Mouse (Mus musculus) cerebellum, postnatal 25 days (tissue): Measurements from ENCODE around the gene Peak1.

ENCODE experiments used
- DNase-seq, 2 experiments: peaks; one replicate each; pipeline ENCODE4 v3.0.0; 2021; ENCODE audit warnings: mixed read lengths in 2 of 2

Gene Peak1

DNA sequence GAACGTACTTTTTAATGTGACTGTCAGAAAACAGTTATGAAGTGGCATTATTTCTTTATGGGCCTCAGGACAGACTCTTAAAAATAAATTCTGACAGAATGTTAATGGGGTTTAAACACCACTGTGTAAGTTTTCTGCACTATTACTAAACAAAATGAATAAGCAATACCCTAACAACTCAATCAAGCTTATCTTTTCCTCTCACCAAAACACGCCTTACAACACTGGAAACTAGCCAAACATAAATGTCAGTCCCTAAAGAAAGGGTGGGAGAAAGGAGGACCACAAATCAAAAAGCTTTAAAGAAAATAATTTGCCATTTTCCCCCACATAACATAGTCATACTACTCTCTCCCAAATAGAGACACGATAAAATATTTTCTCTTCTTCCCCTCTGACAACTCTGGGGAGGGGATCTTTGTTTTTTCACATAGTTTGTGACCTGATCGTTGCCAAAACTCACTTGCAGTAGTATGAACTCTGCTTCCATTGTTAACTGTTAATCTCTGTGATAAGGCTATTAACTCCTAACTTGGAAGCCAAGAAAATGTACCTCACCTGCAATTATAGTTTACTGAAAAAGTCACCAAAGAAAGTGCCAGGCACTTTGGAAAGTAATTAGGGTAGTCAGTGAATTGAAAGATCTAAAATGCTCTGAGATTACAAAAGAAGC lies 1.8 kb downstream of the Peak1 start:
- DNase-seq: no peak

DNA sequence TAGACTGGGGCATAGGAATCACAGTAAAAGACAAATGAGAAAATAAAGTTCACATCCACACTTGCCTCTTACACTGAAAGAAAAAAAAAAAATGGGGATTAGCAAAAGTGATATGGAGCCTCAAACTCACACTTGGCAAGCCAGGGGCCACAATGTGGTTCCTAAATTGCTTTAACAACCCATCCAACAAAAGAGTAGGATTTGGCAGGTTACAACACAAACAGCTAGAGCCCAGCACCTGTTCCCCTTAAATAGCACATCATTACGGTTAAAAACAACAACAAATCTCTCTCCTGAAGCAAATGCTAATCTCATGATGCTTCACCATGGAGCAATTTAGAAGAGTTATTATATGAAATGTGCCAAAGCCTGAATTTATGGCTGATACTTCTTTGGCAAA lies 2.5 kb downstream of the Peak1 start:
- DNase-seq: peak; percentile 50 to 66

DNA sequence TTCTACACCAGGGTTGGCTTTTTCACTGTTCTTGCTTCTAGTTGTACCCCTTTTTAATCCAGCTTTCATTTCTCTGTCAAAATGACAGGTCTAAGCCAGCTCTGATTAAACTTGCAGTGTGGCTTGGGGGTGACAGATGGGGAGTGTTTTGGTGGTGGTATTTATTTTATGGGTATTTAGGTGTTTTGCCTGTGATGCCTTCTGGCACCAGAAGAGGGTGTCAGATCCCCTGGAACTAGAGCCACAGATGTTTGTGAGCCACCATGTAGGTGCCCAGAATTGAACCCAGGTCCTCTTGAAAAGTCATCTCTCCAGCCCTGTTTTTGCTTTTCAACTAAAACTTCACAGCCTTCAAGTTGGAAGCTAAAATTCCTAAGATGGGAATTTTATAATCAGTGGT lies 3.5 kb downstream of the Peak1 start:
- no peak for DNase-seq

DNA sequence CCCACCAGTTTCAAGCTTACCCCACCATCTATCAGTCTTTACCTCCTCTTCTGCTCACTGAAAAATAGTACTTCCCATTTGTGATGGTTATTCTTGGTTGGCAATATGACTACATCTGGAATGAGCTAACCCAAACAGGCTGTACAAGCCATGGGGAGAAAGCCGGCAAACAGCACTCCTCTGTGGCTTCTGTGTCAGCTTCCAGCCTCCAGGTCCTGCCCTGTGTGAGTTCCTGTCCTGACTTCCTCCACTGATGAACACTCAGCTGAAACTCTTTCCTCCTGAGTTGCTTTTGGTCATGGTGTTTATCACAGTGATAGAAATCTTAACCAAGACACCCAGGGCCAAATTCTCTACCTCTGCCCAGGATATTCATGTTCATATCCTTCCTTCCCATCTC lies 5.2 kb downstream of the Peak1 start:
- DNase-seq: no peak

DNA sequence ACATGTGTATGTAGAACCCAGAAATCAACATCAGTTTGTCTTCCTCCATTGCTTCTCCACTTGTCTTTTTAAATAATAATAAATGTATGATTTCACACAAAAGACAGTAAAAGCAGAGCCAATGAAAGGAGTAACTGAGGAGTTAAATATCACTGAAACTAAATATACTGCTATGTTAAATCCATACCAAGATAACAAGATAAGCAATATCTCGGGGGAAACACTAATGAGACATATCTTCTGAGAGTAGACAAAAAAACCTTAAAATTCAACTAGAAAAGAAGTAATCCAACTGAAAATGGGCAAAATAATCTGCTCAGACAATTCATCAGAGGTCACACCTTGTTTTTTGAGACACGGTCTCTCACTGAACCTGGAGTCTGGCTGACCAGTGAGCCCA lies 7.9 kb downstream of the Peak1 start:
- DNase-seq: no peak

DNA sequence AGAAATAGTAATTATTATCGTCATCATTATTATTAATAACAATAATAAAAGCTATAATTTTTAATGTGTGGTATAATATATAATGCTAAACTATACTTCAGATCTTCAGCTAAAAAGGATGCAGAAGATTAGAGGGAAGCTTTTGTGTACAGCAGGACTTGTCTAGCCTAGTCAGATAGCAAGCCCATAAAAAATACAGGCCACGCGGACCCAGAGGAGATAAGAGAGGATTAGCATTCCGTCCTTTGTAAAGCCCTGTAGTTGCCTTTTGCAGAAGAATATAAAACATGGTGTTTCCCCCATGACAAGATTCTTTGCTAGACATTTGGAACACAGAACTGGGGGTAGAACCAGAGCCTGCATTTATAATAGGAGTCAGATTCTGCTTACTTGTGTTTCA lies 13.2 kb downstream of the Peak1 start:
- DNase-seq: no peak

DNA sequence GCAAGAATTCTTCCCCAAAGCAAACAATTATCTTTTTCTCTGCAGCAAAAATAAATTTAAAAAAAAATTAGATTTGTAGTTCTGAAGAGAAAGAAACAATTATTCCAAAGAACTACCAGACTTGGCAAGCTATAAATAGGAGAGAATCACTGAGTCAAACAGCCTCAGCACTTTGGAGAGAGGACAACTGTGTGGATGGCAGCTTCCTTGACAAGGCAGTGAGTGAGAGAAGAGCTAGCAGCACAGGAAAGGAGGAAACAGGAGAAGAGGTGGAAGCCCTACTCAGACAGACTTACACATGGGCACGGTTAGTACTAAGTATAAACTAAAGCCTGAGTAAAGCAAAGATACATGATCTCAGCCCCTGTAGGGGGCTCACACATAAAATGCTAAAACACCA lies 21.6 kb downstream of the Peak1 start:
- DNase-seq: no peak

DNA sequence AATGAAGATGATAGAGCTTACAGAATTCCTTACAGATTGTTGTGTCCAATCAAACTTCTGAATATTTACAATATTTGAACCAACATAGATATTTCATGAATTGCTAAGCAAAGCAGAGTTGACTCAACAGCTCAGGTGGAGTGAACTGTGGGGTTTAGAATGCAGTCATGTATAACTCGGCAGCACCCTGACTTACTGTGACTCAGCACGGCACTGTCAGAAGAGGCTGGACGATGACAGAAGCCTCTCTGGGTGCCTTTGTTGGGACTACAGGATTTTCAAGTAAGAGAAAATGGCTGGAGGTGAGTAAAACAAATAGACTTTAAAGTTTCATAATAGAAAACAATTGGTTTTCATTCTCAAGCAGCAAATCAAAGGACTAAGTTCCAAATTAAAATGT lies 25.0 kb downstream of the Peak1 start:
- DNase-seq: no peak

DNA sequence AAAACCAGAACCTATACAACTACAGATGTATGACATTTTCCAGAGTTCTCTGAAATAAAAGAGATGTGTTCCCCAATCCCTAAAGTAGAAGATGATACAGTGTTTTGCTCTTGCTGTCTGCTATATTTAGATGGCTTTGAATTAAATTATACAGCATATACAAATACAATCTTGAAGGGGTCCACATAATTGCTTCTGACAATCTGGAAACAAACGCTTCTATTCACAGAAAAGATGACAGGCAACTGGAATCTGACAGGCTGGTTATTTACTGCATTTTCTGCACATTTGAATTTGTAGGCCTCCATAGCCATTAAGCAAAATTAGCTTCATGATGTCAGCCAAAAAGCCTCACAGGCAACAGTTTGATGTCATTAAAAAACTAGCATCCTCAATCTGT lies 35.1 kb downstream of the Peak1 start:
- DNase-seq: no peak

DNA sequence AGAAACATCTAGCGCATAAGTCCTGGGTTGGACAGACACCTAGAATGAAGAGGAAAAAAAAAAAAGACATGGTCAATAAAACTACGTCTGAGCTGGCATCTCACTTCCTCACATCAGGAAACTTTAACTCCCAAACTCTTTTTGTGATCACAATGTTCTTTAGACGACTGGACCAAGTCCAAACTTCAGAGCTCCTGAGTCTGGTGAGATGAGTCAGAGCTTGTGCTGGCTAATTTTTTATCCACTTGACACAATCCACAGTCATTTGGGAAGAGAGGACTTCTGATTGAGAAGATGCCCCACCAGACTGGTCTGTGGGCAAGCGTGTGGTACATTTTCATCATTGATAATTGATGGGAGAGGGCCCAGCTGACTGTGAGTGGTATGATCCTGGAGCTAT lies 43.5 kb downstream of the Peak1 start:
- DNase-seq: peak in 1 of 2 experiments; percentile 26

DNA sequence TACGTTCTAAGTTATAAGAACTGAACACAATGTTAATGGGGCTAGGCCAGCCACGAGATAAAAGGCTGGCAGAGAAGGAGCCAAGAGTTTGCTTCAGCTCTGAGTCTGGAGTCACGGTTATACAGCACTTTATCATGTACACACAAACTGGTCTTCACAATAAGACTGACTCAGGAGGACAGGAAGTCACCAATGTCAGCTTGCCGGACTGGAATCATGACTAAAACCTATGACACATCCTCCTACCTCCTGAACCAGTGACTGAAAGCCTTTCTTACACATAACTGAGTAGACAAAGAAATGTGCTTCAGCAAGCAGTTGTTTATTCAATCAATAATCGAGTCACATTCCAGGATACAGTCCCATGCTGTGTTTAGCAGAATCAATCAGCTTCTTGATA lies 47.2 kb downstream of the Peak1 start:
- no peak for DNase-seq

DNA sequence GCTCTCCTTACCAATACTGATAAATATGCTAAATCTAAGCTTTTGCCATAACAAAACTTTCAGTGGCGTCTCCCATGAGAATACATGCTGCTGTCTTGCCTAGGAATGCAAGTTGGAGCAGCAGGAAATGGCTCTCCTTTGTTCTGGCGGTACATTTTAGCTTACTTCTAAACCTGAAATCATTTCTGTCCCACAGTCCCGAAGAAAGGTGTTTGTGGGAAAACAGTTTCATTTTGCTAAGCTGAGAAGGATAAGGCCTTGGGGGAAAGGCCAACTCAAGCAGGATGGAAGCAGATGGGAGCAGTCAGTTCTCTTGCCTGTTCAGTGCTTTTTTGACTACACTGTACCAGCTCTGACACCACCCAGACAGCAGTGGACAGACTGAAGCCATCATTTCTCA lies 49.1 kb downstream of the Peak1 start:
- DNase-seq: no peak

DNA sequence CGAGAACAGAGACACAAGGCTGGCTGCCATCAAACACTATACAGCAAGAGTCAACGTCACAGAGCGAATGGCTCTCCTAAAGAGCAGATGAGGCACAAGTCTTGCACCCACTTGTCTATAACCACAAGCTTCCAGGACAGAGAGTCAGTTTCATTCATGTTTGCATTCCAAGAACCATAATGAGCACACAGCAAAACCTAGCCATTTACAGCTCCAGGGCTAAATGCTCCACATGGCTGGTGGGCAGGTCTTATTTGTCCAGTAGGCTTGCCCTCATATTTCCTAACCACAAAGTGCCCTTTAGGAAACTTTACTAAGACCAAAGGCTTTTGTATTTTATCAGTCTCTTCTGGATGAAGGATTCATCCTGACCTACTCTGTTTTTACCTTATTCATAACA lies 54.6 kb downstream of the Peak1 start:
- no peak for DNase-seq

DNA sequence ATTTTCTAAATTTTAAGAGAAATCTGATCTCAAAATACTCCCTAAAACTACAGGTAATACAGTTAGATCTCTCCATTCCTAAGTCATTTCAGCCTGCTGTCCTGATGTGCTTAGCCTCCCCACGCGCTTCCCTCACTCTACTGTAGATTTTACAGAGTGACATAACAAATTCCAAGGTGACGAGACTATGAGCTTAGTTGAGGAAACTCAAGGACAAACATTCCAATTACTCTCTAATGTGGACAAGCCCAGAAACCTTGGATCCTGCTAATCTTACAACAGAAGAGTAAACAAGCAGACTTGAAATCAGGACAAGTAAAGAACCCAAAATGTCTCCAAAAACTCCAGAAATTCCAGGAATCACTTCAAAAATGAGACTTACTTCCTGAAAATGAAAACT lies 58.6 kb downstream of the Peak1 start:
- DNase-seq: no peak

DNA sequence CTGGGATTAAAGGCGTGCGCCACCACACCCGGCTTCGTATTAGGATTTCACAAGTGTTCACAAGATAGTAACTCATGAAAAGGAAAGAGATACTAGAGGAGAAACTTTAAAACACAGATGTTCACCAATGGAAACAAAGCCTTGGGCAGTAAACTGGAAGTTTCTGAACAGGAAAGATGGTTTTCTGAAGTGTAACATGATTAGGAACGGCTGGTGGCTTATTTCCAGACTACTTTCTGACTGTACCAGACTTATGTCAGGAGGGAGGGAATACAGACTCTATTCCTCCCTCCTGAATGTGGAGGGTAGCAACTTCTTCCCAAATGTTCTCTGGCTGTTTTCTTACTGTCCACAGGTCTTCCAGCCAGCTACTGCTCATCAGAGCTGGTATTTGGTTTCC lies 62.7 kb downstream of the Peak1 start:
- DNase-seq: no peak

DNA sequence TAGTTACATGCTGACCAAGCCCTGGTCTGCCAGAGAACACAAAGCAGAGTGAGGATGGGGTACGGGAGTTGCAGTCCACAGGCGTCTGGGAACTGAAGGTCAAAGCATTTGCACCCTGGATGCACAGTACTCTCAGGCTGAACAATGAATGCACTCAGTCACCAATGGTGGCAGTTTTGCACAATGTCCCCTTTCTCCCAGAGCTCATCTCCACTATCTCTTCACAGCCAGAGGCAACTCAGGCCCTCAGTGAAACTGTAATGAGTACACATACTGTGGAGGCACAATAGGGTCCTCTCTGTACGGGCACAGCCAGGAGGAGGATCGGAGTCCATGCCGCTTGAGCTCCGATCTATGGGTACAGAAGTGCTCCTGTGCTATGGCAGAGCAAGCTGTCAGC lies 71.5 kb downstream of the Peak1 start:
- no peak for DNase-seq

DNA sequence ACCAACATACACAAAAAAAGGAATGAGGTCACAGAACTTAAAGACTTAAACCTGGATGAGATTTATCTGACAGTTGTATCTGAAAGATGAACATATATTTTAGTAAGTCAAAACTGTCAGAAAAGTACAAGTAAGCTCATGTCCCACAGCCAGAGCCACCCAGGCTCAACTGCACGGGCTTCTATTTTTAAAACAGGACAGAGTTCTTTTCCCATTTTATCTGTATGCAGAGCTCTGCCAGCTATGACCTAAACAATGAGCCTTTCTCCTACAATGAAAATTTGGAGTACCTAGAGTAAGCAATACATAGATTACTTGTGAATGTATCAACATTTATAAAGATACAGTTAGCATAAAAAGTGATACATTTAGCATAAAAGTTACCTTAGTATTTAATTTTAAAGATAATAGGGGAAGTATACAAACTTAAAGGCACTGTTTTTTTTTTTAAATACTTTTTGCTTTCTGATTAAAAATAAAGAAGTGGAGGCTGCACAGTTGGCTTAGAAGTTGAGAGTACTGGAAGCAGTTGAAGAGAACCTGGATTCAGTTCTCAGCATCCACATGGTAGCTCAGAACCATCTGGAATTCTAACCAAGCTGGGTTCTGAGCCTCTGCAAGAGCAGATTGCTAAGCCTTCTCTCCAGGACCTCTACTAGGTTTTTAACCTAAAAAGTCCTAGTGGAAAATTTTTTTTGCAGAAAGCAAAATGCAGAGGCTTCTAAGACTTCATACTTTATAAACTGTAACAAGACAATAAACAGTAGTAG lies 78.3 kb downstream of the Peak1 start:
- peak in 1 of 2 experiments; percentile 14 for DNase-seq

DNA sequence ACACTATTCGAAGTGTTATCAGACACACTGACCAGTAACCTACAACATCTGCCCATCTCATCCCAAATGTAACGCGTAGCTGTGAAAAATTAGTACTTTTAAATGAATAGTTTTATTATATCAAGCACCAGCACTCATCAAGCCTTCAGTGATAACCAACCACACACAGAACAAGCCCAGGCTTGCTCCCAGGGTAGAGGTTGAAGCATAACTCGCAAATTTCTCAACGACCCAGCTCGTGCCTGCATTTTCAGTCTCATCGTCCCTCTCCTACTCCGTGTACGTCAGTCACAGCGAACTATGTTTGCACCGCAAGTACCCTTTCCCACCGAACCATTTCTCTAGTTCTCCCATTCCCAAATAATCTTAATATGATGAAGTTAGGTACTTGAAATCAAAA lies 83.5 kb downstream of the Peak1 start:
- DNase-seq: no peak

DNA sequence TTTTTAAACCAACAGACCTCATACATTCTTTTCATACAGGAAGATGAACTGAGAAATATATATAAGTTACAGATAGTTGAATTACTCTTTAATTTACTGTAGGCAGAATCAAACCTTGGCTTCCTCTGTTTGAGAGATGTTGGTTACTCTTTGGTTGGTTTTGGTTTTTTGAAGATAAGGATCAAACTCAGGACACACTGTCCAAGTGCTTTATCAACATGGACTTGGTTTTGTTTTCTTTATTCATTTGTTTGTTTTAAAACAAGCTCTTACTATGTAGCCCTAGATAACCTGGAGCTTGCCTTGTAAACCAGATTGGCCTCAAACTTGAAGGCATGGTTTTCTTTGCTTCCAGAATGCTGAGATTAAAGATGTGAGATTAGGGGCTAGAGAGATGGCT lies 85.1 kb downstream of the Peak1 start:
- DNase-seq: no peak

DNA sequence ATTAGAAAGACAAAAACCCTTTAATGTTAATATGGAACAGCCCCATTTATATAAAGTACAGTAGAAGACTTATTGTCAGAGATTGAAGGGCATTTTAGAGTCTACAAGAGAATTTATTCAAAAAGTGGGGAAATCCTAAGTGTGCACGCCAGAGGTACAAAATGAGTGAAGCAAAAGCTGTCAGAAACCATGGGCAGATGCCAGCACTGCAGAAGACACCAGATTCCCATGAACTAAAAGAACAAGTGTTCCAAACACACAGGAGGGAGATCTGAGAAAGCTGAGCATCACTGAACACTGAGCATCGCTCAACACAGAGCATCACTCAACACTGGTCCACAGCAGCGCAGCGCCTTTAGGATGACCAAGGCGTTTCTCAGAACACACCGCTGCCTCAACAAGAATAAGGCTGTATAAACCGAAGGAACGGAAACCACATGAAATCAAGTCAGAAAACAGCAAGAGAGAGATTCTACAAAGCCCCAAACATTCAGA lies 91.3 kb downstream of the Peak1 start:
- peak; percentile 11 to 27 for DNase-seq

DNA sequence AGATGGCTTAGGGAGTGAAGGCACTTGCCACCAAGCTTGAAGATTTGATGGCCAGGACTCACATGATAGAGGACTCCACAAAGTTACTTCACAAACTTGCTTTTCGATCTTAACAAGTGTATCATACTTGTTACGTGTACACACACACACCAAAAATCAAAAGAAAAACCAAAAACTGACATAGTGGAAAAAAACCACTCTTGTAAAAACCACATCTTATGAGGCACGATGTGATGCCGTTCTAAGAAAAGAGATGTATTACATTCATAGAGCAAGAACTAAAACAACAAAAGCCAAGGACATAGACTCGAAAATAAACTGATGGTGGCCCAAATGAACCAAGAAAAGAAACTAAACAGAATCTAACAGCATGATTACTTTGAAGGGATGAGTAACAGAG lies 92.1 kb downstream of the Peak1 start:
- DNase-seq: no peak

DNA sequence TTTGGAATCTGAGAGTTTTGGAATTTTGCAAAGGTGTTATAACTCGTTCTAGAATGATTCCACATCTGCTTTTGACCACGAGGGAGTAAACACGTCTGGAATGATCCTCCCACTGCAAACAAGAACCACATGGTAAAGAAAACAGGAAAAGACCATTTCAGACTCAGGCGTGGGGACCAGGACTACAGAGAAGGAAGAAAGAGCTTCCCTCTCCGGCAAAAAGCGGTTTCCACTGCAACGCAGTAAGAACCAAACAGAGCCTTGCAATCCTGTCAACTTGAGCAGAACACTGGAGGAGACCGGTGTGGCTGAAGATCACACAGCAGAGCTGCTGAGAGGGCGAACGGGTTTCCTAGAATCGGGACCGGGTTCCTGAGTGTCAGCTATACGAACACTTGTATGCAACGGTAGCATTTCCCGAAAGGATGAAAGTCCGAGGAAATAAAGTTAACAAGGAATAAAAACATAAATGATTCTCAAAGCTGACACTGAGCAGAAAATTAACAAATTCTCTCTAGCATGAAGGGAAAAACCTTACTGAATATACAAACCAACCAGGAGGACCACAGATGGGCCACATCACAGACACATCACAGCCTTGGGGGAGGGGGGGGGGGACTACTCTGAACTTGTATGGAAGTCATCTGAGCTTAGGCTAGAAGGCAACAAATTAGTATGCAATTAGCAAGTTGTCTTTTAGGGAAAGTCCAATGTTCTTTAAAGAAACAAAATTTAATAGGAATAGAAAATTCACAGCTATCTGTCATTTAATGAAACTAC lies 93.1 kb downstream of the Peak1 start:
- DNase-seq: no peak

DNA sequence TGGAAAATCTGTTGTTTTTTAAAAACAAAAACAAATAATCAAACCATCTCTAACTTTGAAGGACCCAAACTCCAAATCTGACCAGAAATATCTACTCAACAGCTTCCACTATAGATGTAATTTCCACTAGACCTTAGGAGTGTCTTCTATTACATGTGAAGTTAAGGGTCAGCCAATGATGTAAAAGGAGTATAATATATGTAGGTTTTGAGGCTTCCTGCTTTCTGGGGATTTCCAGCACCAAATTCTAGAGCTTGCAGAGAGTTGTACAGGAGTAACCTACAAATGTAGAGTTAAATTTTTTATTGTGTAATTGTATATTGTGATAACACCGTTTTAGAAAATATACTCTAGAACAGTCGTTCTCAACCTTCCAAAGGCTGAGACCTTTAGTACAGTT lies 96.6 kb downstream of the Peak1 start:
- no peak for DNase-seq

DNA sequence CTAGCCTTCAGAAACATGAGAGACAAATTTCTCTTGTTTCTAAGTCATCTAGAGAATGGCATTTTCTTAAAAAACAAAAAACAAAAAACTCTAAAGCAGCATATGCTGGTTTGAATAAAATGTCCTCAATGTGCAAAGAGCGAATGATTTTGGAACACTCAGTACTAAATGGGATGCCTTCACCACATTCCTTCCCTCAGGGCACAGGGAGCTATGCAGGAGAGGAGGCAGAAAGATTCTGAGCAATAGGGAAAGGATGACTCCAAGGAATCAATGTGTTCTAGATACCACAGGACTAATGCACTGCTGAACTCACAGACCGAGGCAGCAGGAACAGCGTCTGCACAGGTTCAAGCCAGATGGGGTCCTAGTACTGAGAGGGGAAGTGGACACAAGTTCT lies 103.5 kb downstream of the Peak1 start:
- no peak for DNase-seq
